Mouse (Mus musculus): ENCODE data around the gene Fut2. TPM values are rescaled to one million over a fixed set of nuclear protein-coding genes. Genes with fewer than 3 reads are reported as not detected.

Gene Fut2
- polyA plus RNA-seq, 1 experiment = 0.09 TPM

- Histone ChIP-seq H3K27me3 (ENCODE audit: control insufficient read depth) (peaks cover 43% of the 10 kb centered on the region), H3K36me3 (ENCODE audit: control insufficient read depth) (no peaks in the 10 kb centered on the region), H3K9me3 (ENCODE audit: control insufficient read depth, low read length) (peaks cover 2% of the 10 kb centered on the region; the same call in 1 of the 2 replicates), H3K4me3 (replicated peaks) (peak overlapping the region; percentile 67), H3K4me1 (ENCODE audit: control insufficient read depth) (peaks cover 52% of the 10 kb centered on the region)
- TF ChIP-seq GATA1 (IDR thresholded peaks at IDR 0.05; ENCODE audit: low read length) (no peak), TAL1 (IDR thresholded peaks at IDR 0.05; ENCODE audit: low read length) (no peak)
Measured at GRCm38 (mm10) chr7:45704046-45704559, 37.9 kb upstream of the Fut2 start.

- Histone ChIP-seq H3K4me1 (ENCODE audit: control insufficient read depth) (peaks cover 51% of the 10 kb centered on the region), H3K36me3 (ENCODE audit: control insufficient read depth) (no peaks in the 10 kb centered on the region), H3K4me3 (replicated peaks) (peak overlapping the region; percentile 67)
Measured at GRCm38 (mm10) chr7:45703521-45704033, 37.4 kb upstream of the Fut2 start.

GRCm38 (mm10) chr7:45702809-45703520 lies 36.8 kb upstream of the Fut2 start:
- H3K4me1 ChIP-seq (ENCODE audit: control insufficient read depth) = peaks cover 45% of the 10 kb centered on the region
- no peak overlapping the region for H3K4me3 ChIP-seq (replicated peaks)
- no peak for TF ChIP-seq TAL1 (IDR thresholded peaks at IDR 0.05; ENCODE audit: low read length)
- TF ChIP-seq GATA1 (IDR thresholded peaks at IDR 0.05; ENCODE audit: low read length) = no peak
- H3K27me3 ChIP-seq (ENCODE audit: control insufficient read depth) = peaks cover 54% of the 10 kb centered on the region
- peaks cover 2% of the 10 kb centered on the region; the same call in 1 of the 2 replicates for H3K9me3 ChIP-seq (ENCODE audit: control insufficient read depth, low read length)
- H3K36me3 ChIP-seq (ENCODE audit: control insufficient read depth) = no peaks in the 10 kb centered on the region

More at GRCm38 (mm10) chr7:45703521-45704033, 37.4 kb upstream of the Fut2 start:
- peaks cover 48% of the 10 kb centered on the region for H3K27me3 ChIP-seq (ENCODE audit: control insufficient read depth)
- TF ChIP-seq GATA1 (IDR thresholded peaks at IDR 0.05; ENCODE audit: low read length) = no peak
- TF ChIP-seq TAL1 (IDR thresholded peaks at IDR 0.05; ENCODE audit: low read length) = no peak
- peaks cover 2% of the 10 kb centered on the region; the same call in 1 of the 2 replicates for H3K9me3 ChIP-seq (ENCODE audit: control insufficient read depth, low read length)

- peaks cover 57% of the 10 kb centered on the region for H3K27me3 ChIP-seq (ENCODE audit: control insufficient read depth)
- H3K4me1 ChIP-seq (ENCODE audit: control insufficient read depth) = peaks cover 38% of the 10 kb centered on the region
- H3K4me3 ChIP-seq (replicated peaks) = no peak overlapping the region
- no peaks in the 10 kb centered on the region for H3K36me3 ChIP-seq (ENCODE audit: control insufficient read depth)
- TF ChIP-seq GATA1 (IDR thresholded peaks at IDR 0.05; ENCODE audit: low read length) = no peak
- TF ChIP-seq TAL1 (IDR thresholded peaks at IDR 0.05; ENCODE audit: low read length) = no peak
- H3K9me3 ChIP-seq (ENCODE audit: control insufficient read depth, low read length) = peaks cover 2% of the 10 kb centered on the region; the same call in 1 of the 2 replicates
Measured at GRCm38 (mm10) chr7:45702316-45702715, 36.1 kb upstream of the Fut2 start.

GRCm38 (mm10) chr7:45701607-45702006 lies 35.4 kb upstream of the Fut2 start:
- H3K27me3 ChIP-seq (ENCODE audit: control insufficient read depth) = peaks cover 57% of the 10 kb centered on the region
- peaks cover 31% of the 10 kb centered on the region for H3K4me1 ChIP-seq (ENCODE audit: control insufficient read depth)

GRCm38 (mm10) chr7:45701072-45701471 lies 34.9 kb upstream of the Fut2 start:
- Histone ChIP-seq H3K36me3 (ENCODE audit: control insufficient read depth) (no peaks in the 10 kb centered on the region), H3K4me3 (replicated peaks) (no peak overlapping the region), H3K4me1 (ENCODE audit: control insufficient read depth) (peaks cover 26% of the 10 kb centered on the region), H3K27me3 (ENCODE audit: control insufficient read depth) (peaks cover 57% of the 10 kb centered on the region), H3K9me3 (ENCODE audit: control insufficient read depth, low read length) (peaks cover 2% of the 10 kb centered on the region; the same call in 1 of the 2 replicates)
- TF ChIP-seq TAL1 (IDR thresholded peaks at IDR 0.05; ENCODE audit: low read length) (no peak), GATA1 (IDR thresholded peaks at IDR 0.05; ENCODE audit: low read length) (no peak)

More at GRCm38 (mm10) chr7:45701607-45702006, 35.4 kb upstream of the Fut2 start:
- TF ChIP-seq GATA1 (IDR thresholded peaks at IDR 0.05; ENCODE audit: low read length) = no peak
- no peak for TF ChIP-seq TAL1 (IDR thresholded peaks at IDR 0.05; ENCODE audit: low read length)
- Histone ChIP-seq H3K4me3 (replicated peaks) (no peak overlapping the region), H3K9me3 (ENCODE audit: control insufficient read depth, low read length) (peaks cover 2% of the 10 kb centered on the region; the same call in 1 of the 2 replicates), H3K36me3 (ENCODE audit: control insufficient read depth) (no peaks in the 10 kb centered on the region)

- no peak for TF ChIP-seq GATA1 (IDR thresholded peaks at IDR 0.05; ENCODE audit: low read length)
- no peak for TF ChIP-seq TAL1 (IDR thresholded peaks at IDR 0.05; ENCODE audit: low read length)
- Histone ChIP-seq H3K9me3 (ENCODE audit: control insufficient read depth, low read length) (peaks cover 2% of the 10 kb centered on the region; the same call in 1 of the 2 replicates), H3K27me3 (ENCODE audit: control insufficient read depth) (peaks cover 53% of the 10 kb centered on the region), H3K36me3 (ENCODE audit: control insufficient read depth) (no peaks in the 10 kb centered on the region), H3K4me1 (ENCODE audit: control insufficient read depth) (peaks cover 20% of the 10 kb centered on the region), H3K4me3 (replicated peaks) (no peak overlapping the region)
Measured at GRCm38 (mm10) chr7:45700301-45701015, 34.3 kb upstream of the Fut2 start.

GRCm38 (mm10) chr7:45699523-45700141 lies 33.4 kb upstream of the Fut2 start, which contains the start of gene Car11:
Gene Car11 (plus strand): TSS chr7:45699843.
- Histone ChIP-seq H3K27me3 (ENCODE audit: control insufficient read depth) (peaks cover 53% of the 10 kb centered on the region), H3K4me3 (replicated peaks) (no peak within 1 kb of the TSS), H3K36me3 (ENCODE audit: control insufficient read depth) (no peaks in the 10 kb centered on the region), H3K9me3 (ENCODE audit: control insufficient read depth, low read length) (peaks cover 2% of the 10 kb centered on the region; the same call in 1 of the 2 replicates), H3K4me1 (ENCODE audit: control insufficient read depth) (peaks cover 12% of the 10 kb centered on the region)
- TF ChIP-seq GATA1 (IDR thresholded peaks at IDR 0.05; ENCODE audit: low read length) (no peak), TAL1 (IDR thresholded peaks at IDR 0.05; ENCODE audit: low read length) (no peak)
